ENCODE assay signal across 9 mouse cellular contexts in genomic region chr7:89477294-89477999, GRCm38 (mm10). TPM values are rescaled to one million over a fixed set of nuclear protein-coding genes. Genes with fewer than 3 reads are reported as not detected.
DNase-seq lines count a peak whose midpoint lies in the region; ATAC-seq and TF ChIP-seq lines count a peak whose summit lies in the region.
"Had no signal": no experiment of that assay in that cellular context is flagged by ENCODE, and none has a peak within 500 bp of the region (broad histone marks: within the 10 kb centered on the region; RNA-seq: fewer than 3 reads in every experiment).

No protein-coding gene starts in this region.

- no peaks in the 10 kb centered on the region for H3K4me1 ChIP-seq in ES-E14 (ENCODE audit: control insufficient read depth in 2 of 2, insufficient read depth in 2 of 2, low read length in 2 of 2, poor library complexity in 1 of 2)
- H3K4me1 ChIP-seq in cortical plate, adult 2 months (ENCODE audit: control insufficient read depth, insufficient read depth, low read length) = no peaks in the 10 kb centered on the region
- no peaks in the 10 kb centered on the region for H3K4me1 ChIP-seq in hindbrain, embryonic 12.5 days
- no peaks in the 10 kb centered on the region for H3K4me1 ChIP-seq in midbrain, embryonic 16.5 days (ENCODE audit: control insufficient read depth, insufficient read depth, low read length)
- H3K4me1 ChIP-seq: megakaryocyte, embryonic 14.5 days had no signal

- no peak overlapping the region for H3K4me3 ChIP-seq in gastrocnemius, adult 2 months
- H3K4me3 ChIP-seq in ES-E14 (ENCODE audit: insufficient read depth in 1 of 2, low read depth in 1 of 2, low read length in 2 of 2, poor library complexity in 1 of 2, severe bottlenecking in 1 of 2) = no peak overlapping the region
- H3K4me3 ChIP-seq in cortical plate, adult 2 months (ENCODE audit: insufficient read depth, low read length) = no peak overlapping the region
- no peak overlapping the region for H3K4me3 ChIP-seq in hindbrain, embryonic 12.5 days
- H3K4me3 ChIP-seq in left cerebral cortex, adult 2 months = no peak overlapping the region
- H3K4me3 ChIP-seq in midbrain, embryonic 16.5 days (ENCODE audit: low read depth, low read length) = no peak overlapping the region
- H3K4me3 ChIP-seq: megakaryocyte, embryonic 14.5 days had no signal

- no peak overlapping the region for H3K27ac ChIP-seq in gastrocnemius, adult 2 months
- no peak overlapping the region for H3K27ac ChIP-seq in ES-E14 (ENCODE audit: insufficient read depth, low read depth, low read length, poor library complexity, severe bottlenecking)
- H3K27ac ChIP-seq in cortical plate, adult 2 months (ENCODE audit: insufficient read depth, low read length) = no peak overlapping the region
- no peak overlapping the region for H3K27ac ChIP-seq in hindbrain, embryonic 12.5 days
- H3K27ac ChIP-seq in left cerebral cortex, adult 2 months = no peak overlapping the region
- H3K27ac ChIP-seq in midbrain, embryonic 16.5 days (ENCODE audit: low read length) = no peak overlapping the region

- TF ChIP-seq CTCF in gastrocnemius, adult 2 months (IDR thresholded peaks at IDR 0.05) = peak; percentile 79
- peak; percentile 62; the same call in 1 of the 2 replicates for TF ChIP-seq CTCF in cortical plate, adult 2 months (IDR thresholded peaks at IDR 0.05; ENCODE audit: extremely low read depth, insufficient read depth, low read length)
- TF ChIP-seq CTCF in left cerebral cortex, adult 2 months (IDR thresholded peaks at IDR 0.05) = peak; percentile 83

- intact Hi-C loops in gastrocnemius, adult 2 months (cut with DNase I) = loop anchor here (5.0 kb wide), 1 partner anchor 415 kb away; no protein-coding TSS in a partner anchor
- intact Hi-C loops in gastrocnemius, postnatal 14 days (cut with DNase I; ENCODE audit: low total_unique reads) = no loop called here
- intact Hi-C loops in left cerebral cortex, adult 2 months (cut with DNase I) = loop anchor here (1.0 to 2.0 kb wide), 2 partner anchors 365 to 431 kb away; no protein-coding TSS in a partner anchor

- H3K36me3 ChIP-seq in ES-E14 (ENCODE audit: control insufficient read depth, insufficient read depth, low read length, poor library complexity, severe bottlenecking) = no peaks in the 10 kb centered on the region
- H3K36me3 ChIP-seq in hindbrain, embryonic 12.5 days = no peaks in the 10 kb centered on the region
- no peaks in the 10 kb centered on the region for H3K36me3 ChIP-seq in midbrain, embryonic 16.5 days (ENCODE audit: control insufficient read depth, insufficient read depth, low read length)

- 13% methylated on average over 1 of the region's 1 CpGs for WGBS in hindbrain, embryonic 12.5 days
- WGBS in midbrain, embryonic 16.5 days = 3% methylated on average over 1 of the region's 1 CpGs

- TF ChIP-seq POLR2A in cortical plate, adult 2 months (IDR thresholded peaks at IDR 0.05; ENCODE audit: extremely low read depth, insufficient read depth, low read length) = no peak

- no peaks in the 10 kb centered on the region for H3K9me3 ChIP-seq in ES-E14 (ENCODE audit: control insufficient read depth, insufficient read depth, low read depth, low read length)
- no peaks in the 10 kb centered on the region for H3K9me3 ChIP-seq in hindbrain, embryonic 12.5 days (replicated peaks)
- H3K9me3 ChIP-seq in midbrain, embryonic 16.5 days (replicated peaks; ENCODE audit: control insufficient read depth, low read length, poor library complexity, severe bottlenecking) = no peaks in the 10 kb centered on the region
- H3K9me3 ChIP-seq: megakaryocyte, embryonic 14.5 days had no signal

- no peak overlapping the region for H3K9ac ChIP-seq in ES-E14 (ENCODE audit: insufficient read depth, low read depth, low read length, poor library complexity, severe bottlenecking)
- no peak overlapping the region for H3K9ac ChIP-seq in hindbrain, embryonic 12.5 days
- H3K9ac ChIP-seq in midbrain, embryonic 16.5 days (ENCODE audit: low read depth, low read length) = no peak overlapping the region

- H3K27me3 ChIP-seq in hindbrain, embryonic 12.5 days = no peaks in the 10 kb centered on the region
- H3K27me3 ChIP-seq in midbrain, embryonic 16.5 days (ENCODE audit: control insufficient read depth, insufficient read depth, low read depth, low read length) = no peaks in the 10 kb centered on the region

- in situ Hi-C loops in ES-E14 (cut with MboI; ENCODE audit: low sequenced_read_pairs in 2 of 2, unreplicated experiment in 2 of 2) = no loop called here

- peak; percentile 82 for ATAC-seq in hindbrain, embryonic 12.5 days (ENCODE audit: low FRiP score)
- peak; percentile 90 for ATAC-seq in midbrain, embryonic 16.5 days

- no peak overlapping the region for H3K4me2 ChIP-seq in hindbrain, embryonic 12.5 days (replicated peaks)
- H3K4me2 ChIP-seq in midbrain, embryonic 16.5 days (ENCODE audit: low read length) = no peak overlapping the region

- DNase-seq in gastrocnemius, adult 2 months = no peak
- no peak for DNase-seq in gastrocnemius, postnatal 14 days
- DNase-seq in ES-E14 (ENCODE audit: low read depth, low spot score) = peak; percentile 64
- DNase-seq in left cerebral cortex, adult 2 months (ENCODE audit: extremely low spot score in 1 of 2, low spot score in 2 of 2) = peak in 1 of 2 experiments; percentile 20
- DNase-seq in gastrocnemius, postnatal 10 days = no peak

TF ChIP-seq in ES-E14, 5 proteins besides CTCF, POLR2A, EP300 and RAD21:
- TF ChIP-seq ZC3H11A (IDR thresholded peaks at IDR 0.05; ENCODE audit: borderline replicate concordance, low read depth, low read length) (peak; percentile 88), MAFK (IDR thresholded peaks at IDR 0.05; ENCODE audit: insufficient read depth, low read depth, low read length) (no peak), CHD2 (IDR thresholded peaks at IDR 0.05; ENCODE audit: low read depth, low read length) (no peak), HCFC1 (IDR thresholded peaks at IDR 0.05; ENCODE audit: borderline replicate concordance, insufficient read depth, low read length) (no peak)
TF ChIP-seq in ES-E14: peak in this region for 1.

RNA-seq across cellular contexts. Expression of gene Prss23, which starts 49.5 kb away (rescaled TPM):
- total RNA-seq in gastrocnemius, adult 2 months (2021) = 10 to 100 TPM; 40.4 to 72.1 TPM
- total RNA-seq in gastrocnemius, postnatal 14 days (2021) = 10 to 100 TPM; 27.9 to 34.2 TPM
- 72.3 and 126 TPM in 2 replicates for total RNA-seq in ES-E14 (2012; rRNA removed)
- 24.7 and 34.8 TPM in 2 replicates for polyA plus RNA-seq in cortical plate, adult 2 months (2012; rRNA removed)
- 24.0 and 24.6 TPM in 2 replicates for polyA plus RNA-seq in hindbrain, embryonic 12.5 days (2016; fragmentation: Nextera tagmentation; extraction: Ambion mirVana)
- total RNA-seq in left cerebral cortex, adult 2 months (2021) = 10 to 100 TPM; 17.4 to 20.6 TPM
- polyA plus RNA-seq in midbrain, embryonic 16.5 days (2015; fragmentation: Nextera tagmentation; extraction: Ambion mirVana) = 9.0 and 10.2 TPM in 2 replicates
- 10 to 100 TPM; 39.2 to 39.5 TPM for total RNA-seq in gastrocnemius, postnatal 10 days (2021)
